Mouse (Mus musculus) ovary, postnatal 36 days (tissue): ENCODE measurements around the gene Lrrc8b.
A peak's percentile ranks its signal among the peaks of the same experiment; 100 is the strongest.

ENCODE experiments used
- DNase-seq: peaks from one replicate; pipeline ENCODE4 v3.0.0; 2022; ENCODE audit warnings: low spot score, mixed read lengths

Lrrc8b gene

GRCm38 (mm10) chr5:105415198-105415791 is at the start of gene Lrrc8b:
Gene Lrrc8b, plus strand, starts transcription at chr5:105415775.
- peak; percentile 91 for DNase-seq

GRCm38 (mm10) chr5:105381482-105381881 is 34.1 kb upstream of the Lrrc8b start:
- DNase-seq: no peak

DNA sequence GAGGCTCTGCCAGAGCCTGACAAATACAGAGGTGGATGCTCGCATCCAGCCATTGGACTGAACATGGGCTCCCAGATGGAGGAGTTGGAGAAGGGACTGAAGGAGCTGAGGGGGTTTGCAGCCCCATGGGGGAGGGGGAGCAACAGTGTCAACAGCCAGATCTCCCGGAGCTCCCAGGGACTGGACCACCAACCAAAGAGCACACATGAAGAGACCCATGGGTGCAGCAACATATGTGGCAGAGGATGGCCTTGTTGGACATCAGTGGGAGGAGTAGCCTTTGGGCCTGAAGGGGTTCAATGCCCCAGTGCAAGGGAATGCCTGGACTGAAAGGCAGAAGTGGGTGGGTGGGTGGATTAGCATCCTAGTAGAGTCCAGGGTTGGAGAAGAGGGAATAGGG is 25.2 kb upstream of the Lrrc8b start:
- DNase-seq: no peak

GRCm38 (mm10) chr5:105393731-105394130 is 21.8 kb upstream of the Lrrc8b start:
- no peak for DNase-seq

- no peak for DNase-seq
Measured at GRCm38 (mm10) chr5:105395188-105395587, 20.4 kb upstream of the Lrrc8b start.

DNA sequence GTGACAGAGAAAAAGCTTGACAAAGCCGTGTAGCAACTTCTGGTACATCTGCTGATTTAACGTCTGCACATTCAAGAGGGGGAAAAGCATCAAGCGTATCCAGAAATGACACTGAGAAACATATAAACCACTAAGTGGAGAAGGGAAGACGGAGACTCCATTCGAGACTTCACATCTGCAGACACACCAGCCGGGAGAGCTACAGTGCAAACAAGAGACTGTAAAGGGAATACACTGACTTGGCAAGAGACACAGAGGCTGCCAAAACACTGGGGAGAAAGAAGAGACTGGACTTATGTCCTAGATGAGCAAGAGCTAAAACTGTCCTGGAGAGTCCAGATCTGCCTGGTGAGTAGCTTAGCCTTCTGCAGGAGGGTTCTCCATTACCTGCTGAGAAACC is 16.6 kb upstream of the Lrrc8b start:
- no peak for DNase-seq

DNA sequence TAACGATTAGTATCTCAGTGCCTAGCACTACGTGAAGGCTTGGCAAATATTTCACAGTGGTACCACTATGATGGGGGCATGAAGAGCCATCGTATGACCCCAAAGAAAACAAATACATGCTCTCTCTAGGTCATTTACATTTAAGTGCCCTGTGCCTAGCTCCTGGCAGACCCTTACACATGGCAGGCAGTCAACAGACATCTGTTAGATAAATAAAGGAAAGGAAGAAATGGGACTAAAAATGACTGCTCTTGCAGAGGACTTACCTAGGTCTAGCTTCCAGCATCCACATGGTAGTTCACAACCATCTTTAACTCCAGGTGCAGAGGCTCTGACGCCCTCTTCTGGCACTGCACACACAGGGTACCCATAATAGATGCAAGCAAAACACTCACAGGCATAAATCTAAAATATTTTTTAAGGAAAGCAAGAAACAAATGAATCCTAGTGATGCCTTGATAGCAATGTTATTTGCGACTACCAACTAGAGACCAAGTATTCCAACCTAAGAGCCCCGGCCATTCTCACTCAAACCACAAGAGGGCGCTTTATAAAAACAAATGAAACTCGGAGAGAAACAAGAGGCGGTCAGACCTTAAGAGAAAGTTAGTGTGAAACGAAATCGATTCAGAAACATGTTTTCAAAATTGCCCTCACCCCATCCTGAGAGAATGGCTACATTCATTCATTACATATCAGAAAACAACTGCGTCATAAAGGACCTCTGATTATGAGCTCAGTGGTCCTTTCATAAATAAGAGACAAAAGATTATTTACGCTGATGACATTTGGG is 15.7 kb upstream of the Lrrc8b start:
- no peak for DNase-seq

- DNase-seq: no peak
Measured at GRCm38 (mm10) chr5:105400424-105401375, 14.9 kb upstream of the Lrrc8b start.

DNA sequence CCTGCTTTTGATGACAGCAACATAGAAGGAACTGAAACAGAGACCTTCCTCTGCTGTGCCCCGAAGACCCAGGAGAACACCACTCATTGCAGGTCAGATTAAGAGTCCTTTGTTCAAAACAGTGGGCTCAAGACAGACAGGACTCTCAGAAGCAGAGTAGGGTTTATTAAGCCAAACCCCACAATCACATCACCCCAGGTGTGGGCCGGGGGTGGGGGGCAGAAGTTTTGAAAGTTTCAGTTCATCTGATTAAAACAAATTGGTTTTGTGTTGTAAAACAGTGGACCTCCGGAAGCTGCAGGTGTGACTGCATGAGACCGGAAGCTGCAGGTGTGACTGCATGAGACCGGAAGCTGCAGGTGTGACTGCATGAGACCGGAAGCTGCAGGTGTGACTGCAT is 14.0 kb upstream of the Lrrc8b start:
- no peak for DNase-seq

DNA sequence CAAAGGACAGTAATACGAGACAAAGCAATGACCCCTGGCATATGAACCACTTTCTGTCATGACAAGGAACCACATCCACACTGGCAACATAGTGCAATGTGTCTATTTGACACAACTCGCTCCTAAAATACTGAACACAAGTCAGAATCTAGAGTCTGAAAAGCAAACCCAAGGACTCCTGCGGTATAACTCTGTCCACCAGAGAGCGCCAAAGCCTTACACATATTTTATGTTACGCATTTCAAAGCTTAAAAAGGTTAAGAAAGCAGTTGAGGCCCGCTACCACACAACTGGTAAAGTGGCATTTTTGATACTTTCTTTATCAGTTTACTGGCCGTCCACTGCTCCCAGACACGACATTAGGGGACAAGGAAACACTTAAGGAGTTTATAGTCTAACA is 10.6 kb upstream of the Lrrc8b start:
- peak; percentile 54 for DNase-seq

- no peak for DNase-seq
Measured at GRCm38 (mm10) chr5:105407661-105408060, 7.9 kb upstream of the Lrrc8b start.

DNA sequence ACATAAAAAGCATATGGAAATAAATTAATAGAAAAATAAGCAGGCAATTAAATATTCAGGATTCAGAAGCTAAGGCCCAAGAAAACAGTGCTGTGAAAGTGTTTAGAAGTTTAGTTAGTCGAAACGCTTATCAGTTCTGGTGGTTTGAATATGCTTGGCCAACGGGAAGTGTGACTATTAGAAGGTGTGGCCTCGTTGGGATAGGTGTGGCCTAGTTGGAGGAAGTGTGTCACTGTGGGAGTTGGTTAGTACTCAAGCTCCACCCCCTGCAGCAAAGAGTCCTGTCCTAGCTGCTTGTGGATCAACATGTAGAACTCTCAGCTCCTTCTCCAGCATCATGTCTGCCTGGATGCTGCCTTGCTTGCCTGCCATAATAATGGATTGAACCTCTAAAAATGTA is 6.5 kb upstream of the Lrrc8b start:
- DNase-seq: no peak

GRCm38 (mm10) chr5:105410521-105411293 is 4.9 kb upstream of the Lrrc8b start:
- no peak for DNase-seq

DNA sequence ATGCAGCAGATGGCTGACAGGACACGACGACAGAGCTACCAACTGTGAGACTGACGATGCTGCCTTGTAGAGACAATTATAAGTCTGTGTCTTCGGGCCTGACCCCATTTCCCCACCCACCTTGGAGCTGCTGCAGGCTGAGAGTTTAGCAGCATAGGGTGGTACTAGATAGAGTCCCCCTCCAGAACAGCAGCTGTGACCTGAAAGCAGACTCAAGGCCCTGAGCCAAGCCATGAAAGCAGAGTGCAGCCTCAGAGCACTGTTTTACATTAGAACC is 4.3 kb upstream of the Lrrc8b start:
- DNase-seq: no peak

DNA sequence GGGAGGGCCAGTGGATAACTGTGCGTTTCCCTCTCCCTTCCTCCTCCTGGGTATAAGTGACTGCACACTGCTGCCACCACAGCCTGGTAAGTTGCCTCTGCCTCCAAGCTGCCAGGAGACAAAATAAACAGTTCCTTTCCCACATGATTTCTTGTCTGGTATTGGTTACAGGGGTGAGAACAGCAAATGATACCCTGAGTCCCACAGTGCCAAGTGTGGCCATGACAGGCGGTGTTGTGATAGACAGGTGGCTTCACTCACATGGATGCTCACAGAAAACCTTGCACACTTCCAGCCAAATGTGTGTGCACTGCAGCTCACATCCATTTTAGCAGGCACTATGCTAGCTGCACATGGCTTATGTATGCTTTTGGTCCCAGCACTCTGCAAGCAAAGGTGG is 3.8 kb upstream of the Lrrc8b start:
- DNase-seq: no peak

DNA sequence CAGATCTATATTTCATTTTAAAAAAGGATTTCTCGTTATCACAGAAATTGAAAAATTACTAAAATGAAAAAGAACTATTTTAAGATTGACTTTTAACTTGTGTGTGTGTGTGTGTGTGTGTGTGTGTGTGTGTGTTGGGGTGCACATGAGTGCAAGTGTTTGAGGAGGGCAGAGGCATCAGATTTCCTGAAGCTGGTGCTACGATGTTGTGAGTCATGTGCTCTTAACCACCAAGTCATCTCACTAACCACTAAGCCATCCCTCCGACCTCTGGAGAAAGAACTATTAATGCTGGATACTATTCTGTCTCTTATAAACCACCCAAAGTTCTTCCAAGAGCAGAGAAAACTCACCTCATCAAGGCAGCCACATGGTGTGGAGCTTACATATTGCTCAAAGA is 2.9 kb upstream of the Lrrc8b start:
- DNase-seq: no peak

DNA sequence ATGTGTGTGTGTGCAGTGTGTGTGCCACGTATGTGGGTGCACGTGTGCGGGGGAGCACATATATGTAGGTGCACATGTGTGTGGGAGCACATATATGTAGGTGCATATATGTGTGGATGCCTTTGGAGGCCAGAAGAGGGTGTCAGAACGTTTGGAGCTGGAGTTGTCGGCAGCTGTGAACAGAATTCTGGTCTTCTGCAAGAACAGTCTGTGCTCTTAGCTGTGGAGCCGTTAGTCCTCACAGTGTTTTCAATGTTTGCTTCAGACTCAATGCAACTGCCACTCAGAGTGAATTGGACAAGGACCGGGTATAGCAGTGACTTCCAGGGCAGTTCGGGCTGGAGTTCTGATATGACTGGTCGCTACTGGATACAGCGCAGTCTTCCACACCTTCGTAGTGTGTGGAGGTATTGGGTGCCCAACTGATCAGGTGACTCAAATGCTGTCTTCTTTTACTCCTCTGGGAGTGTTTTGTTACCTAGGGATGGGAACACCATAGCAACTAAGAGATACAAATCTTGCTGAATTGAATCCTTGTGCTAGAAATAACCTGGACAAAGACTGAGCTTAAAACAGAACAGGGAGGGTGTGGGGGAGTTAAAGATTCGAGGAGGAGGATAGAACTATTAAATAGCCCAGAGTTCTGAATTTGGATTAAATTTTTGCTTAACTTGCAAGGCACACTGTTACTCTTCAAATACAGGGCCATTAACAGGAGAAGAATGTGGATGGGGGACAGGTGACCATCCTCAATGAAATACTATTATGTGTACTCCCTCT is 1.0 kb upstream of the Lrrc8b start:
- no peak for DNase-seq

GRCm38 (mm10) chr5:105415951-105416675 is 538 bp downstream of the Lrrc8b start:
- no peak for DNase-seq

DNA sequence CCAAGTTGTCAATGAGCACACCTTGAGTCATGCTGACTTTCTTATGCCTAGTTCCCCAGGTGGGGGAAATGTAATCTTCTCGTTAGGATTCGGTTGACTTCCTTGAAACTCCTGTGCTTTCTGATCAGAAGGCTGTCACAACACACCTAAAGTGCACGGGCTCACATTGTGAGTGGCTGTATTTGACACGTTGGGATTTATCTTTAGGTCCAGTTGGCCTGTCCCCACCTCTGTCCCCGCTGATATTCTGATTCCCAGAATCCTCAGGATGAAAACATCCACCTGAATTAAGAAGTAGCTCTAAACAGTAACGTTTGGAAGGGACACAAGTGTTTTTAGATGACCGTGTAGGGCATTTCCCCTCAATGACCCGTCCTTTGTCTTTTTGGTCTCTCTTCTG is 1.6 kb downstream of the Lrrc8b start:
- DNase-seq: no peak

- no peak for DNase-seq
Measured at GRCm38 (mm10) chr5:105418364-105418763, 2.8 kb downstream of the Lrrc8b start.

DNA sequence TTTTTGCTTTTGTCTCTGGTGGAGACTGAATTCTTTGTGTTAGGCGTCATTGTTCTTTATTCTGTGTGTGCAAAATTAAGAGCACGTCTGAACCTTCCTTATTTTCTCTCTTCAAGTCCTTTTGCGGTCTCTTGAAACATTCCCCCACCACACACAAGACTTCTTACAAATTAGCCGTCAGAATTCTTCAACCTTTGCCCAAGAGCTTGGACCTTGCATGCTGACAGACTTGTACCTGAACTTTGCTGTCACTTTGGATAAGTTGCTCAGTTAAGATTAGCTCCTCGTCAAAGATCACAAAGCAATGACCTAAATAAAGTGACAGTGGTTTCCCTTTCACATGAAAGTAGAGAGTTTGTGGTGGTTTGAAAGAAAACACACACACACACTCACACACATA is 3.3 kb downstream of the Lrrc8b start:
- DNase-seq: no peak
